Mouse (Mus musculus): Measurements from ENCODE around the gene Kcnj8.
"Not testable (repeated sequence)": the region's sequence is repeated elsewhere in the genome, so short reads cannot be mapped to it uniquely, and the experiment has no call there.

Kcnj8 gene

DNA sequence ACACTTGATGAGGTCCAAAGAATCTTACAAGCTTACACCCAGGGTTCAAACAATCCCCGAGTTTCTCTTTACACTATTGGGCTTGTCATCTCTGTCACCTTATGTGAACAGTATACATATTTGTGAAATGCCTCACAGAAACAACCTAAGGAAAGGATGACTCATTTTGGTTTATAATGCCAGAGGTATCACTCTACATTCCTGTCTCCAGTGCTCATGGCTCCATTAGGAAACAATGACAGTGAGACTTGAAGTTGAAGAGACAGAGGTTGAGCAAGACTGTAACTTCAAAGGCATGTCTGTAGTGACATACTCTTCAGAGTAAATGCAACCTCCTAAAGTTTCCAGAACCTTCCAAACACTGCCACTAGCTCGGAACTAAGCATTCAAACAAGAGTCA, 23.0 kb downstream of the Kcnj8 start:
- DNase-seq (ENCODE audit: low spot score in 2 of 2) = no peak

DNA sequence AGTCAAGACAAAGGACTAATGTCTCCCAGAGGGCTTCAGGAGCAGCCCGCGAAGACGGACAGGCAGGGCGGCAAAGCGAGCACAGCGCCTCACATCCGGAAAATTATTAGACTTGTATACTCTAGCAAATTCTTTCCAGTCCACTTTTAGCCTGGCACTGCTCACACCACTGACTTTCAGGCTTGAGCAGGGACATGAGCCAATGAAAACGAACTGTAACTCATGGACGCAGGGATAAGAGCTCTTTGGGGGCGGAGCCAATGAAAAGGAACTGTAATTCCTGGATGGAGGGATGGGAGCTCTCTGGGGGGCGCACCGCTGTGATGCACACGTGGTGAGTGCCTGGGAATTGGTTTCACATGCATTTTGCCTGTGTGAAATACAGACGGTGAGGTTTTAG, 26.3 kb downstream of the Kcnj8 start:
- DNase-seq (ENCODE audit: low spot score in 2 of 2) = no peak

DNA sequence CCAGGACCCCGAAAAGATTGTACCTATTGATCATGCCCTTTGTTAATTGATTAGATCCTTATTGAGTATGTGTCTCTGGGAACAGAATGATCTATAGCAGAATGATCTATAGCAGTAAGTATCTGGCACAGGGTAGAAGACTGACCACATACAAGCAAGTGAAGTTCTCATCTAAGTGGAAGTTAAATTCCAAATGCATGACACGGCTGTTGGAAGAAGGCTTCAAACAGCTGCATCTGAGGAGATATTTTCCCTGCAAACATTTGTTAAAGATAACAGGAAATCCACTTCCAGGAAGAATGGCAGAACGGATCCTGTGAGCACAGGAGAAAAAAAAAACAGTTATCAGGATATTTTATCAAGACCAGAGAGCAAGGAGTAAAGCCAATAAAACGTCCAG, 27.8 kb downstream of the Kcnj8 start:
- no peak for DNase-seq (ENCODE audit: low spot score in 2 of 2)

GRCm38 (mm10) chr6:142542800-142543175, 28.6 kb downstream of the Kcnj8 start:
- DNase-seq (ENCODE audit: low spot score in 2 of 2) = no peak

- DNase-seq (ENCODE audit: low spot score in 2 of 2) = no peak
These were observed 29.2 kb downstream of the Kcnj8 start for GRCm38 (mm10) chr6:142542082-142542799.

DNA sequence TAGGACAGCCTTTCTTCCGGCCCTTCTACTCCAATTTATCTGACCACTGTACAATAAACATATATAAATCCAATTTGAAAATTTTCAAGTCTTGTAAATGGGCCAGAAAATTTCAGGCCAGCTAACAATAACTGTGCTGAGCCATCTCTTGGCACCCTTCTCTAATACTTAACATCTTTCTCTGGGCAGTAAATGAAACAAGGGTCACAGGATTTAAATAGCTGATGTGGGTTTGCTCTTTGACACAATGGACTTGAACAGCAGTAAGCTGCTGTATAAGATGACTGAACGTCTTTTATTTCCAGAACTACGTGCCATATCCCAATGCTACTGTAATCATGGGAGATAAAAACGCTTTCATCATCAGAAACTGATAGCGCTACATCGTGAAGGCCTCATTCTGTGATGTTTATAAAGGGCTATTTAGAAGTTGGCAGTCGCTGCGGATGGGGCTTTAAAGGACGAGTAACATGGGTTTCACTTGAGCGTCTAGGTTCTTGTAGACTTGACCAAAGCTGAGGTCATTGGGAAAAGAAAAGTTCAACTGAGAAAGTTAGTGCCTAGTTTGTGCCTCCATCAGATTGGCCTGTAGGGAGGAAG, 30.8 kb downstream of the Kcnj8 start:
- no peak for DNase-seq (ENCODE audit: low spot score in 2 of 2)

DNA sequence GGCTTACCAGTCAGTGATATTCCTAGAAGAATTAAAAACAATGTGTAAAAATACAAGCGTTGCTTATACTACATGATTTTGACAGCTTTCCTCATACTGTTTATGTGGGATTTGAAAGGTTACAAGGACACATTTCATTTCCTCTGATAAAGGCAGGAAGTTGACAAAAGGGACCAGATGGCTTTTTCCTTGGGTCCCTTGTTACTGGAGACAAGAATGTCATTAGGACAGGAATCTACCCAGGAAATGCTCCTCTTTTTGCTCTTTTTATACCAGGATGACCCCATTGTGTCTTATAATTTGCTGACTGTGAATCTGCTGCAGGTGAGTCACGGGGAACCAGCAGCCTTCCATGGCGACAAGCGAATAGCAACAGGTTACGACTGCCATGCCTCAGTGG, 31.3 kb downstream of the Kcnj8 start:
- DNase-seq (ENCODE audit: low spot score in 2 of 2) = no peak

GRCm38 (mm10) chr6:142538503-142538902, 32.9 kb downstream of the Kcnj8 start:
- no peak for DNase-seq (ENCODE audit: low spot score in 2 of 2)

GRCm38 (mm10) chr6:142533412-142533811, 38.0 kb downstream of the Kcnj8 start:
- no peak for DNase-seq (ENCODE audit: low spot score in 2 of 2)

GRCm38 (mm10) chr6:142532686-142533085, 38.7 kb downstream of the Kcnj8 start:
- no peak for DNase-seq (ENCODE audit: low spot score in 2 of 2)

DNA sequence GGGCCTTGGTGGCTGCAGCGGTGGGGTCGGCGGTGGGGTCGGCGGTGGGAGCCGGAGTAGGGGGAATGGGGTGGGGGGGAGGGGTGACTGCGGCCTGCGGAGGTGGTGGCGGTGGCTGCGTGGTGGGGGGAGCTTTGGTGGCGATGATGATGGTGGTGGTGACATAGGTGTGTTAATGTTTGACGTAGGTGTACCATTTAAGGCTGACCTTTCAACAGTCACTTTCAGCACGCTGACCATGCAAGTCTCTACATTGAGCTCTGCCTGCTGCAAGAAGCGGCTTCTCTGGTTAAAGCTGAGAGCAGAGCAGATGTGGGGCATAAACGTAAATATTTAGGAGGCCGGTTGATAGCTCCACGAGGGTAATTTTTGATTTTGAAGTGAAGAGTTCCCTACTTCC, 39.3 kb downstream of the Kcnj8 start:
- DNase-seq (ENCODE audit: low spot score in 2 of 2) = no peak

DNA sequence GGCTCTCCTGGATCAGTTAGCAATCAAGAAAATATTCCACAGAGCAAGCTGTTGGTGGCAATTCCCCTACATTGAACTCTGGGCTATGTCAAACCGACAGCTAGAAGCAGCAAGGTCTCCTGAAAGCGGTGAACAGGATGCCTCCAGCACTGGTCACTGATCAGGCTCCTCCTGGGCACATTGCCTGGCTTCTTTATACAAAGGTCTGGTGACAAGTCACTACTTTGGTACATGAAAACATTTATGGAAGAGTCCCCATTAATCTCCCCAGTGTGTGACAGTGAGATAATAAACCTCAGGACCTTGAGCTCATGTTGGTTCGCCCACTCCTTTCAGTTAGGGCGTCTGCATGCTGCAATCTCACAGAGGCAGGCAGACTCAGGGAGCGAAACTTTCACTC, 41.0 kb downstream of the Kcnj8 start:
- DNase-seq (ENCODE audit: low spot score in 2 of 2) = no peak

DNA sequence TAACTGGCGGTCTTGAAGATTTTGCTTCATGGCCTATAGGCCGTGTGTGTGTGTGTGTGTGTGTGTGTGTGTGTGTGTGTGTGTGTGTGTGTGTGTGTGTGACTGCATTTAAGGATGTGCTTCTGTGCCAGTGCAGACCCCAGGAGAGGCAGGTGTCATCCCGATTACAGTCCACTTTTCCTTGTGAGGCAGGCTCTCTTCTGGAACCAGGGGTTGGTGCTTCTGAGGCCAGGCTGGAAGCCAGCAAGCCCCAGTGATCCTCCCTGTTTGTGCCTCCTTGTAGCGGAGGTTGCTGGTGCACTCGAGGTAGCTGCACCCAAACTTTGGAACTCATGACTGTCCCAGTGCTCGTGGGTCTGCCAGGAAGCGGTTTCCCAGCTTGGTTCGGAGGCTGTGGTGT, 41.7 kb downstream of the Kcnj8 start:
- DNase-seq (ENCODE audit: low spot score in 2 of 2) = no peak

GRCm38 (mm10) chr6:142527931-142528562, 43.4 kb downstream of the Kcnj8 start:
- DNase-seq (ENCODE audit: low spot score in 2 of 2) = no peak

DNA sequence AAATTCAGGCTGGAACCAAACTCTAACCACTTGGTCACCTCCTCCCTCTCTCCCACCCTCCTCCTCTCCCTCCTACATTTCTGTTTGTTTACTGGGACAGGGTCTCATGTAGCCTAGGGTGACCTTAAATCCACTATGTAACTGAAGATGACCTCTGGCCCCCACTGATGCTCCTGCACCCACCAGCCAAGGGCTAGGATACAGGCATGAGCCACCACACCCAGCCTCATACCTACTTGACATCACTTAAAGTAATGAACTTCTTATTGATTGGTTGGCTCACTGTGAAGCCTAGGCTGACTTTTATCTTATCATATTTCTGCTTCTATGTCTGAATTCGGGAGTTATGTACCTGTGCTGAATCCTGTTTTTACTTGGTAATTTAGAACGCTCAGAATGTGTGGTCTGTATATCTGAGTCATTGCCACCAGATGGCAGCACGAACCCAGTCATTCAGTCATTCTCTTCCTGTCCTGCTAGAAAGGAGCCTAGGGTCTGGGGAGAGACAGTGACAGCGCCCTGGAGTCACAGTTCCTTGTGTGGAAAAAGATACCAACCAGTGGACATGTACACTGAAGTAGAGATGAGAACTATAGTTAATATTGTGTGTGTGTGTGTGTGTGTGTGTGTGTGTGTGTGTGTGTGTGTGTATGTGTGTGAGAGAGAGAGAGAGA, 46.6 kb downstream of the Kcnj8 start:
- DNase-seq (ENCODE audit: low spot score in 2 of 2) = peak; percentile 73 to 78

DNA sequence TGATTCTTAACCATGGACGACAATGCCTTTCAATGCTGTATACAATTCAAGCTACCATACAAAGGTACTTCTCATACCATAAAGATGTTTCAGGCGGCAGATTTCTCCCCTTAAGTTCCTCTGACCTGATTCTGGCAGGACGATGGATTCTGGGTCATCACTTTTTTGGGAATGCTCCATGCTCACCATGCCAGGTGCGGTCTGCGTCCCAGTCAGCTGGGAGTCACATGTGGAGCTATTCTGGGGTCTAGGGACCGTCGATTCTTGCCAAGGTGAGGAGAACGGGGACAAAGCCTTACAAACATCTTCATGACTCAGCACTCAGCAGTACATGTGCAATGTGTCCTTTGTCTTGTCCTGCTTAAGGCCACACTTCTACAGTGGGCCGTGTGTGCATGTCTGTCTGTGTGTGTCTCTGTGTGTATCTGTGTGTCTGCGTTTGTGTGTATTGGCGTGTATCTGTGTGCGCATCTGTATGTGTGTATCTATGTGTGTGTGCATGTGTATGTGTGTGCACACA, 49.8 kb downstream of the Kcnj8 start:
- no peak for DNase-seq (ENCODE audit: low spot score in 2 of 2)

DNA sequence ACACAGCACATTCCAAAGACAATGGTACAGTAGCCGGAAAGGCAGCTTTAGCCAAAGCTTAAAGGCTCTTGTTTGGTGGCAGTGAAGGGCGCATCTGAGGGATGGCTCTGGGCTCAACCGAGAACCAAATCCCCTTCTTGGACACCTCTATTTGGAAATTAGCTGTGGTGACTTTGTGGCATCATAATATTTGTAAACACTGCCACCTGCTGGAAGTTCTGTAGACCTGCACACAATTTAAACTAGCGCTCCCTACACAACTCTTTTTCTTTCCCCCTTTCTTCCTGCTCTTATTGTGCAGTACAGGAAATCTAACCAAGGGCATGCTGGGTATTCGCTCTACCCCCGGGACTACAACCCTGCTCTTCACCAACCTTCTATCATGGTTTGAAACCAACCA, 52.3 kb downstream of the Kcnj8 start:
- no peak for DNase-seq (ENCODE audit: low spot score in 2 of 2)

DNA sequence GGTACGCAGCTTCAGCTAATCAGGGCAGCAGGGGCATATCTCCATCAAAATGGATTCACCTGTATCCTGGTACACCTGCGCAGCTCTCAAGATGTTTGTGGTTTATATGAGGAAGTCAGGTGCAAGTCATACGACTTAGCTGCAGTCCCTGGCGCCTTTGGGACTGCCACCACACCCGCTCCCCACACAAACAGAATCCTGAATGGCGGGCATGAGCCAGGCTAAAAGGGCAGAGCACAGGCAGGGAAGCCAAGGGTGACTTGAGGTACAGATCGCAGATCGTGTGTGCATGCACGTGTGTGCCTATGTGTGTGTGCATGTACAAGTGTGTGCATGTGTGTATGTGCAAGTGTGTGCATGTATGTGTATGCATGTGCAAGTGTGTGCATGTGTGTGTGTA, 56.0 kb downstream of the Kcnj8 start:
- DNase-seq (ENCODE audit: low spot score in 2 of 2) = not testable (repeated sequence)

DNA sequence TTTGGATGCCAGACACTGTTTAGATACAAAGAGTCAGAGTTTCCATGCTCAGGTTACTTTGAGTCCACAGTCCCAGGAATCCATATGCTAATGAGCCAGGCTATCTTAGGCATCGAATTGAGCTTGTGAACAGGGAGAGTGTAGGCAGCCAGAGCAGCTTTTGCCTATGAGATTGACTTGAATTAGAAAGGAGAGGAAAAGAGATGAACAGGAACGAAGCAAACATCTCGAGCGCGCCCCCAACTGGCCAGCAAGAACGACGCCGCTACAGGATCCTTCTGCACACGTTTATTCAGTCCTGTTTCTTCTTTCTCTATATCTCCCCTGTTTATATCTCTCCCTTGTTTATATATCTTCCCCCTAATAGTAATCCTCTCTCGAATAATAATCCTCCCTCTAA, 56.5 kb downstream of the Kcnj8 start:
- DNase-seq (ENCODE audit: low spot score in 2 of 2) = peak; percentile 74 to 82

Measured in right cerebral cortex, adult 2 months (tissue).